Mouse (Mus musculus): ENCODE measurements at regions not wholly inside any gene's neighbourhood (a gene's known extent, or its start where the extent isn't known, plus 50 kb on each side); places are given as distances from the start of the nearest gene placed in this dataset.

GRCm38 (mm10) chr3:21898241-21898640 lies 178.2 kb upstream of the Tbl1xr1 start:
- TF ChIP-seq EP300 (optimal IDR thresholded peaks at IDR 0.05) (no peak), CTCF (IDR thresholded peaks at IDR 0.05; ENCODE audit: low read depth) (no peak)
